Mouse (Mus musculus): Measurements from ENCODE around the gene Gtdc1.

The Gtdc1 gene

DNA sequence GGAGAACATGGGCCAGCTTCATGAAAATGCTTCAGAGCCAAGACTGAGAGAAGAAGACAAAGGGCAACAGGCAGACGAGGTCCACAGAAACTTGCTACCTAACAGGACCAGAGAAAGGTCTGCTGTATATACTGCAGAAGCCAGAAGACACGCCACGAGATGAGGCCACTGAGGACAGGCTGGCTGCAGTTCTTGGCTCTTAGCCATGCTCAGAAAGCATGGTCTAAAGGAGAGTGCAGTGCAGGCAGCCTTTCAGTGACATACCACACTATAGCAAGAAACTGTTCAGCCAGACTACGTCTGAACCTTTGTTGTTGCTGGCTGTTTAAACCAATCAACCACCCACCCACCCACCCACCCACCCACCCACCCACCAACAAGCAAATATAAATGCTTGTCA is 336.6 kb downstream of the Gtdc1 start:
- no peak for DNase-seq (ENCODE audit: low read depth, low spot score)

DNA sequence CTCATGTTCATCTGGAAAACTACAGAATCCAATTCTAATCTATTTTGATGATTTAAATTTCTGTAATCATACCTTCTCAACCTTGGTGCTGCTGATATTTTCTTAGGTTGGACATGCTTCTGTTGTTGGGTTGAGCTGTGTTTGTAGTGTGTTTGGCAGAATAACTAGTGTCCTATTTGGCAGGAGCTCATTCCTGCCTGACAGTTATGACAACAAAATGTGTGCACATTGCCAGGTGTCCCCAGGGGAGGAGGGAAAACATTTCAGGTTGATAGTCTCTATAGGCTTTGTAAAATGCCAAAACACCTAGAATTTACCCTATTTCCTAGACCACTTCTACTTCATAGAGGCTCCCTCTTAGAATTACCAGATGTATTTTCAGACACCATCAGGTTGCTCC is 343.4 kb downstream of the Gtdc1 start:
- no peak for DNase-seq (ENCODE audit: low read depth, low spot score)

DNA sequence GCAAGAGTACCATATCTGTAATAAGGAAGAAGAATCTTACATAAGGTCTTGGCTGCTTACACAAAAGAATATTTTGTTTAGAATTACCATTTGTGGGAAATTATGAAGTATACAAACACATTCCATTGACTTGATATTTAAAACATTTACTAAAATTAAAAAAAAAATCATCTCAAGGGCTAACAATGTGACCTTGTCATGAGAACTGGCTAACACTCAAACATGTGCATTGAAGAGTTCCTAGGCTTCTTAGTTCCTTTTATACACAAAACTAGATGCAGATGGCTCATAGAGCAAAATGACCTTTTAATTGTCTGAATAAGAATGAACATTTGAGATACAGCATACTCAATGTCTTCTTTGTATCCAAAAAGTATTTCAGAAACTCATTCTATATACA is 344.0 kb downstream of the Gtdc1 start:
- DNase-seq (ENCODE audit: low read depth, low spot score) = no peak

DNA sequence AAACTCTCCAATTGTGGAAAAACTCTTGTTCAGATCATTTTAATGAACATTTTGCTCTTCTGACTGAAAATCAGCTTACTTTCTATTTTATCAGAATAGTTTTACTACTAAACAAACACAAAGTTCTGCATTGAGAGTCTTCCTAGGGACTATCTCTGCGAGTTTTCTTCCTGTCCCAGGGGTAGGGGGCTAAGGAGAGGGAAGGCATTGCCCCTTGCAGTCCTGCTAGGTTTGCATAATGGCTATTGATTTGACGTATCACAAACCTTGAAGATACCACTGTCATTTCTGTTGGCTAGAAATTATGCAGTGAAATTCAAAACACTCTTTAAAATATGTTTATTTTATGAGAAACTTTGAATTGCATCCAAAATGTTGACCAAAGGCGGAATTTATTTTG is 355.6 kb downstream of the Gtdc1 start:
- DNase-seq (ENCODE audit: low read depth, low spot score) = no peak

DNA sequence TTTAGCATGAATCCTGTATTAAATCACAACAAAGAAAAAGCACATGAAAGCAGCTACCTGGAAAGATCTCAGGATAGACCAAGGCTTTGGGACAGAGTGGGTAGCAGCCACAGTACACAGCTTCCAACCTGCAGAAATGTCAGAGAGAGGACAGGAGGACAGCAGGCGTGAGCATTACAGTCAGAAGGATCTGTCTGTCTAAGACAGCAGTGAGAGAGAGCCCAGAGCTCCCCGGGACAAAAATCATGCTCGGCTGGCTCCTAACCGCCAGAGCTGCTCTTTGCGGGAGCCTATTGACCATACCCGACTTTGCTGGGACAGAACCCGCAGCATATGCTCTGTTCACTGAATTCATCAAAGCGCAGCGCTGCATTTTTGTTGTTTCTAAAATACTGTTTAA is 356.3 kb downstream of the Gtdc1 start:
- no peak for DNase-seq (ENCODE audit: low read depth, low spot score)

DNA sequence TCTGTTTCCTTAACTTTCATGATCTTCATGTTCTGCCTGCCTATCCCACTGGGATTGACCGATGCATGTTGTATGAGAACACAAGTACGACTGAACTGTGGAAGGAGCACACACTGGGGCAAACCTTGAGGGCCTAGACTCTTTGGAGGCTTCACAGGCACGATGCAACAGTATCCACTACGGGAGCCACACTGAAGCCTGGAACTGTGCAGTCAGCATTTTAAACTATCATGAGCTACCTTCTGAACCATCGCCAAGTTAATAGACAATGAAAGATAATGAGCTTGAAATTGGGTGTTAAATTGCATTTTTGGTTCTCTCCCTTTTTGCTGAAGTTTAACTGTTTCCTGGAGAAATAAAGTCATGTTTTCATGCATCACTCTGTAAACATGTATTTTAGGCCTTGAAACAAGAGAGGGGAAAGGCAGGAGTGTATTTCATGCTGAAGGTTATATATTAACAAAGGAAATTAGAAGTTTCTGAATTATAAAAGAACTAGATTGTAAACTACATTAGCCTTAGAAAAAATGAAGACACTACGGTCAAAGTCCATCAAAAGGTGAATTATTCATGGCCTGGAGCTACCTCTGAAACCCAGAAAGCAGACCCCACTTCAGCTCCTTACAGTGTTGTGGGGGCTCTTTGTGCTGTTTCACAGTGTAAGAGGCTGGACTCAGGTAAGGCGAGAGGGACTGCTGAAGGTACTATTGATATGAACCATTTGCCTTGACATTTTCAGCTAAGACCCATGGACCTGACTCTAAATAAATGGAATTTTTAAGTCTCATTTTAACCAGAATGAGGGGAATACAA is 358.1 kb downstream of the Gtdc1 start:
- DNase-seq (ENCODE audit: low read depth, low spot score) = no peak

DNA sequence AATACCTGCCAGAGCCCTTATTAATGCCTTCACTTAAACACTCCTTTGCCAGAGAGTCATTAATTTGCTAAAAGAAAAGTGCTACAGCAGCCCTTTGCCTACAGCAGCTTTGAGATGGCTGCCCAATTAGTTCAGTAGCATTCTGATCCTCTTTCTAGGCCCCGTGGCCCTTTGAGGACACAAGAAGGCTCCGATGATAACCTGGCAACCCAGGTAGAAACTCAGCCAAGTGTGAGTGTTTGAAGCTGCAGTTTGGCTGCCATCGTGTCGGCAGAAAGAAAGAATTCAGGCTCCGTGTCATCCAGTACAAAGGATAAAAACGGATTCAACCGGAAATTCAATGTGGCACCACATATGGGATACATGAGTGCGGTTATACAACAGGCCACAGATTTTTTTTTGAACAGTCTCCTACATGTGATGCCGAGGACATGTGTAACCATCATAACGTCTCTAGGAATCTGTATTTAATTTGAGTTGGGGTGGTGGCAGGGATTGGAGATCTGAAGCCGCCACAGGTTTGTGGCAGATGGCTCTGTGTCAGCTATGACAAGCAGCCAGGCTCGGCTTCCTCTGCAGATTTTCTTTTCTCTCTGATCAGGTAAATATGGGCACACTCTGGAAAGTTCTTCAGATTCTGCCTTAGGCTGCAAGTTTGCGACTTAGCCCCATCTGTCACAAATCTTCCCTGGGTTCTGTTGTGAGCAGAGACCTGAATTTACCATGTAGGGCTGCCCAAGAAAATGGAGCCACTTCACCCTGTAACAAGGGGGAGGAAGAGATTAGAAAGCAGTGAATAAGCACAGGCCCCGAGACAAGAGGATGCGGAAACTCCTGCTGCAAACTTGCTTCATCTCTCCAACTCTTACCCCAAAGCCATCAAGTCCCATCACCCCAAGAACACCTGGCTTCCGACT is 362.4 kb downstream of the Gtdc1 start:
- no peak for DNase-seq (ENCODE audit: low read depth, low spot score)

DNA sequence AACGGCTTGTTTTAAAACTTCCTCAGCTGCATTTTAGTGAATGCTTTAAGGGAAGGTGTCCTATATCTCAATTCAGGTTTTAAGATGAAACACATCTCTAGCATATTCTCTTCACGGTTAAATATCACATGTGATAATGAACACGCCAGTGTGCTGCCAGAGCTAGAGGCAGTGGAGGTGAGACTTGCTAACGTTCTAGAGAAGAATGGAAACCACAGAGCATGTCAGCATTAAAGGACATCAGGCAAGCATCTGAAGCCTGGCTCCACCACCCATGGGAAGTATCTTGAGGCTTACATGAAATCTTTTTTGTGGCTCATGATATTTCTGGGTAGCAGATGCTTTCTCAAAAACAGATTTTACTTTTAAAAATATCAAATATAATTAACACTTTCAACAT is 365.7 kb downstream of the Gtdc1 start:
- no peak for DNase-seq (ENCODE audit: low read depth, low spot score)

DNA sequence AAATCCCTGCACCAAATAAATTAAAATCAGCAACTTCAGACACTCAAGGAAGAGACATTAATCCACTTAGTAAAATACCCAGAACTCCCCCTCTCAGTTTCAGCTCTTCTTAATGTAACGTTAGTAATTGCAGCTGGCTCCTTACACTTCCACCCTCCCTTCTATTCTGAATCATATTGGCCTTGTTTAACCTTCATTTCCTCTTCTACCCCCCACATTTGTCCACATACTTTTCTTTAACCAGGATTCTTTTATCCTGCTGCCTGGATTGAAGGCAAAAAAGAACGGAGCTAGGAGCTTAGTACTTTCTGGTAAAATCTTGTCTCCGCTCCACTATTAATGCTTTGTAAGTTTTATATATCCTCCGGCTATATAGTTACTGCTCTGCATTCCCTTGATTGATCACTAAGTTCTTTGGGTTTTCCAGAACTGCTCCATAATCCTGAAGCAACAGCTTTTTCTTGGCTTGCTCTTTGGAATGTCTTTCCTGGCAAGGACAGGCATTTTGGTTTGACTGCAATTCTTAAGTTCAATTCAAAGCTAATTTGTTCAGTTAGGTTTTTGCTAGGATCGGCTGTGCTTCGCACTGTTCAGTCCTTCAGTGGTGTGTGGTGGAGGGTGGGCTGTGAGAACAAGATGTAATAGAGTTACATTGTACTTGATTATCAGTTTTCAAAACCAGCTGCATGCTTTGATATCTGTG is 368.1 kb downstream of the Gtdc1 start:
- peak; percentile 53 for DNase-seq (ENCODE audit: low read depth, low spot score)

DNA sequence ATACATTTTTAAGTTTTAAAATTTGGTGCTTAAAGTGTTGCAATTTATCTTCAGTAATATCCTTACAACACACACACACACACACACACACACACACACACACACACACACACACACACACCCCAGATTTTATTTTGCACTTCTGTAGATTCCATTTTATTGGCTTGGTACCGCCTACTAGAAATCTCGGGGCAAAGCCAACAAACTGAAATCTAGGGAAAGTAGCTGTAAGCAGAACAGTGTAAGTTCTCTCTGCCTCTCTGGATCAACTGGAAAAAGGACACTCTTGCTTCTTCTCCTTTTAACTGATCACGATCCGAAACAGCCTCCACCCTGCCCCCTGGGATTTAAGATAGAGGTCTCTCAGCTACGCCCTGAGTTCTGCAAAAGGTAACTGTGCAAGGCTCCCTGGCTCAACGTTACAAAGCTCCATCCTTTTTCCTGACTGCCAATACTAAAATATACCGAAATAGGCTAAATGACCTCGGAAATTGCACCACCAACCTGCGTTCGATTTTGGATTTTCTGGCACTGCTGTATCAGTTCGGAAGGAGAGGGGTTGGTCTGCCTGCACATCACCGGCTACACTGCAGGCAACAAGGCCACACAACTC is 369.7 kb downstream of the Gtdc1 start:
- DNase-seq (ENCODE audit: low read depth, low spot score) = no peak

DNA sequence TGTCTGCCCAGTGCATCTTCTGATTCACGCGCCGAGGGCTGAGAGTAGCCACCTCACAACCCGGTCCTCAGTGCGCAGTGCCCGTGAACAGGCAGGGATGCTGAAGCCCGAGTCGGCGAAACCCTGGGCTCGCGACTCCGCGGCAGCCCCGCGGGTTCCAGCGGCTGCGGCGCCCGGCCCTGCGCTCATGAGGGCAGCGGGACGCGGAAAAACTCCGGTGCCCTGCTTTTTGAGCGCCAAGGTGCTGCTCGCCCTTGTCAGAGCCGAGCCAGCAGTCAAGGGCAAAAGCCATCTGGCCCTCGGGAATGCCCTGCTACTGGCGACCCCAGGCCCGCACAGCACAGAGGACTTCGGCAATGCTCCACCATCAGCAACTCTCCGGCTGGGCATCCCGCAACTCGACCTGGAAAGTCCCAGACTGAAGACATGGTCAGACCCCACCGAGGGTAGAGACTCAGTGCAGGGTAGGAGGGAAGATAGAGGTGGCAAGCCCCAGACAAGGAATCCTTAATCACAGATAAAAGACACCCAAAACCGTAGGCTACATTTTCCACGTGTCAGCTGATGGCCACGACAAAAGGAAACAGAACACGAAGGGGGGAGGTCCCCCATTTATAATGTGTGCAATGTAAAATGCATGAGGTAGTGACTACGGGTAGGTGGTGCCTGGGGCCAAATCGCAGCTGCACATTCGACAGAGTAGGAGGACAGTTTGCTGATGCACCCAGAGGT is 370.4 kb downstream of the Gtdc1 start:
- DNase-seq (ENCODE audit: low read depth, low spot score) = no peak

DNA sequence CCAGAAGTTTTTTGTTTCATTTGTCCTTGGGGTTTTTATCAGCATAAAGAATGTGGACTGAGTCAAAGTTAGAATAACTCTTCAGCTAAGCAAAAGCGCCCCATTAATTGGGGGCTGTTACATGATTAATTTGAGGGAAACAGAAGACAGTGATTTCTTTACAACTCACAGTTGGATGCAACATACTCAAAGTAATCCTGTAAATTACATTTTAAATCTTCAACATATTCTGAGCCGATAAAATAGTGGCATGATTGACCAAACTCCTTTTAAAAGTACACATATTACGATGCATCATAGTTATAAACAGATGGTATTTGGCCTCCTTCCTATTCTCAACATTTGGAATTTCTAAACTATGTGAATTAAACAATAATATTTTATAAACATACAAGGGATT is 372.7 kb downstream of the Gtdc1 start:
- no peak for DNase-seq (ENCODE audit: low read depth, low spot score)

DNA sequence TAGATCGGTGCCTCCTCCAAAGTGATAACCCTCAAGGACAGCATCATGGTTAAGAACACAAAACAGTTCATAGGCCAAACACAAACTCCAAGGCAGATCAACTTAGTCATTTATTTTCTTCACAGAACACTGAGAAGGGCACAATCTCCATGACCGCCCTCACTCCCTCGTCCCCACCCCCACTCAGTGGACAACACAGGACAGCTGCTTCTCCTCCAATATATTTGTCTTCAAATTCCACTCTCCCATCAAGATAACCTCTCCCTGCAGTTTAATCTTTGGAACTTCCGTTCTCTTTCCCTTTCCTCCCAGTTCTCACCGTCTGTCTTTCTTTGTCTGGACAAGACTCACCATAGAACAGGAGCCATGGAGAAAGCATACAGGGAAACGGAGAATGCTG is 378.1 kb downstream of the Gtdc1 start:
- no peak for DNase-seq (ENCODE audit: low read depth, low spot score)

DNA sequence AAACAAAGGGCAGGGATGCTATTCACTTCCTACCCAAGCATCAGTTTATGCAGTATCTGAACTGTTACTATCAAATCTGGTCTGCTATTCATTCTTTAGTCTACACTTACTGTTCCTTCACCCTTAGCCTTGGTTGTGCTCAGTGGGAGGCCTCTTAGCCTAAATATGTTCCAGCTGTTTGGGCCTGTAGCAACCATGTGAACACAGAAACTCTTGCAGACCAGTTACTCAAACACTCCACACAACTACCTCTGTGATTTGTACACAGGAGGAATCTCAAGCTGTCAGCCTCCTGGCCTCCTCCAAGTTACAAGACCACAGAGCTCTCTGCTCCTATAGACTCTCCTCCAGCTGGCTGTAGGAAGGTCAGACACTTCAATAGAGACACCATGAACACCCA is 384.7 kb downstream of the Gtdc1 start:
- no peak for DNase-seq (ENCODE audit: low read depth, low spot score)

DNA sequence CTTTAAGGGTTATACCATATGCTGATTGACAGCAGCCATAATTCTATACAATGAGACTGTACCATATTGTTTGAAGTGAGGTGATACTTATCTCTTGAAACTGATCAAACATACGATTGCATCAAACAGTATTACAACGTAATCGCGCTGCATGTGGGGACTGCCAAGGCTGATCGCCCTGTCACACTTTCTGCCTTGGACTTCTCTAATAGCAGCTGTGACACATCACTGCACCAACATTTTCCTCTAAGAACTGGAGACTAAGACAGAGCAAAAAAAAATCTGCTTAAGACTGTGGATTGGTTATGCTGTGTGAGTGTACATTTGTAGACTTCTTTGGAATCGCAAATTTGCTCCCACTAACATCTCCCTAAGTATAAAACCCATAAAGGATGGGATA is 385.7 kb downstream of the Gtdc1 start:
- DNase-seq (ENCODE audit: low read depth, low spot score) = no peak

DNA sequence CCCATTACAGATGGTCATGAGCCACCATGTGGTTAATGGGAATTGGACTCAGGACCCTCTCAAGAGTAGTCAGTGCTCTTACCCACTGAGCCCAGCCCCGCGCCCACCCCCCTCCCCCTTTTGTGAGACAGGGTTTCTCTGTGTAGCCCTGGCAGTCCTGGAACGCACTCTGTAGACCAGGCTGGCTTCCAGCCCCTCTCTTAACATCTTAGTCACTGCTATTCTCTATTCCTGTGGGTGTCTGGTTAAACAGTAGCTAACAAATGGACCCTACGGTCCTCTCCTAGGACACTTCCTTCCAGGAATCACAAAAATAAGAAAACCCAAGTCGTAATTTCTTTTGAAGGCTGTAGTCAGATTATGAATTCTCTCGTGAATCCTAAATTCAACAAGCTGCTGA is 386.6 kb downstream of the Gtdc1 start:
- no peak for DNase-seq (ENCODE audit: low read depth, low spot score)

DNA sequence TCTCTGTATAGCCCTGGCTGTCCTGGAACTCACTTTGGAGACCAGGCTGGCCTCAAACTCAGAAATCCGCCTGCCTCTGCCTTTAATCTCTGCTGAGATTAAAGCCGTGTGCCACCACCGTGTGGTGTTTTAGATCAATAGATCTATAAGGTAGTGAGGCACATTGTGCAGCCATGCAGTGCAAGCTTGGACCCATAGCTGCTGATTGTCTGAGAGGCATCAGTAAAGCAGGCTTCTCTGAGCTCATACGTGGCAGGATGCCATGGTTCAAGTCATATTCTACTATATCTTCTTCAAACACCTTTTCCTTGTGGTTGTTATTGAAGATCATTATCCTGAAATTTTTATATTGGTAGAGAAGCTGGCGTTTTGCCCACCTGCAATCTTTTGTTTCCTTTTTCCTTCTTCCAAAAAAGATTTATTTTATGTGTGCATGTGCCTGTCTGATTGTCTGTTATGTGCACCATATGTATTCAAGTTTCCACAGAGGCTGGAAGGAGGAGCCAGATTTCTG is 388.3 kb downstream of the Gtdc1 start:
- no peak for DNase-seq (ENCODE audit: low read depth, low spot score)

DNA sequence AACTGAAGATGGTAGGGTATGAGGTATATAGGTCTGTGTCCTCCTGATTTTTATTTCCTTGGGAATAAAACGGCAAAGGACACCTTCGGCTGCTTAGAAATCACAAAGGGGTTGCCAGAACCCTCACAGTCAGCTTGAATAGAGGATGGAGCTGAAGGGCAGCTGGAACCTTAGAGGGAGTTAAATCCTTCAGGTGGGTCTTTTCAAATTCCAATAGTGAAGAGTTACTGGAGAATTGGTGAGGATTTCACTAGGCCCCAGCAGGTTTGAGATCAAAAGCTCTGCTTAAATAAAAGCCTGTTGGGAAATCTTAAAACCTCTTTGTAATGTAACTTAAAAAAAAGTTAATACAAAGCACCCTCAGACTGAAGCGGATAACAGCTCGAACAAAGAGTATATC is 389.3 kb downstream of the Gtdc1 start:
- no peak for DNase-seq (ENCODE audit: low read depth, low spot score)

DNA sequence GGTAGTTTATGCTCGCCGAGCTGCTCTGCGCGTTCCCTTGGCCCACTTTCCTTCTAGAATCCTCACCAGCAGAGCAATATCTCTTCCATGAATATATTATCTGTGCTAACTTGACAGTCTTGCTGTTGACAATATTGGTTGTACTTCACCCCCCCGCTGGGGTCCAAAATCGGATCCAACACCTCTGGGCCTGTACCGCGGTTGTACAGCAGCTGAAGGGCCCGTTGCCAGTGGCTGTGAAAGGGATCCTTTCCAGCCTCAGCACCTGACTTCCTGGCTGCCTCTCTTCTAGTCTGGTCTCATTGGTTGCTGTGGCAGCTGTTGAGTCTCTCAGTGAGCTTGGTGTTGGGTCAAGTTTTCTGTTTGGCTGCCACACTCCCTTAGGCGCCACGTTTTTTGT is 391.7 kb downstream of the Gtdc1 start:
- DNase-seq (ENCODE audit: low read depth, low spot score) = no peak

DNA sequence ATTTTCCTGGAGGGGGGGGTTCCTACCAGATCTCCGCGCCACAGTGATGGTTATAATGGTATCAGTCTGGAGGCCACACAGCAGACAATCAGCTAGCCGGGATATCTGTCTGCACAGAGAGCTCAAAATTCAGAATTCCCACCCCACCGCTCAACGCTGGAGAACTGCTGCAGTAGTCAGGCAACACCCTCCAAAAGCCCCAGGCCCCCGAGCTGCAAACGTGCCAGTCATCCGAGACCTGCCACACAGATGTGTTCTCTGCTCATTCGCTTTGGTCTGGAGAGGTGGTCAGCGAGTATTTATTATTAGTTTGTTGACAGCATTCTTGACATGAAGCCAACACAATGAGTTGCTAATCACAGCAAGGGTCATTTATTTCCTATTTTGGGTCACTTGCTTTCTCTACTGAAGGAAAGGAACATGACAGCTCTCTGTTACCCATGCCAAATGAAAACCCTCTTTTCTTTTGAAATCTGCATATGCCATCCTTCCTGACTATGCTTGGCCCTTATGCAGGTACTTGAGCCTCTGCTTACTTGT is 392.3 kb downstream of the Gtdc1 start:
- DNase-seq (ENCODE audit: low read depth, low spot score) = no peak

Measured in 3T3-L1 (cell line).